Mouse (Mus musculus): ENCODE measurements around the gene Ablim2.

- TF ChIP-seq CTCF (IDR thresholded peaks at IDR 0.05; ENCODE audit: extremely low read depth, insufficient read depth, low read length), result no peak
- TF ChIP-seq POLR2A (IDR thresholded peaks at IDR 0.05; ENCODE audit: extremely low read depth, insufficient read depth, low read length), result no peak
Observed at GRCm38 (mm10) chr5:35790387-35791065, 32.8 kb downstream of the Ablim2 start.
